Mouse (Mus musculus) kidney, embryonic 15.5 days (tissue): ENCODE results near the gene Max. TPM values are rescaled to one million over a fixed set of nuclear protein-coding genes. Genes with fewer than 3 reads are reported as not detected.
A peak's percentile ranks its signal among the peaks of the same experiment; 100 is the strongest.

Source experiments
- ATAC-seq: fragments of 200-750 bp; cut with Nextera tagmentation; replicated peaks from 2 replicates; pipeline ENCODE4 v1.8.0; 2017; ENCODE audit warnings: moderate TSS enrichment; ENCODE audit not compliant: low FRiP score
- H3K27ac ChIP-seq: fragments of 300-500 bp; sonication (generic); 2 replicates; pipeline ENCODE4 v1.5.1; 2015; ENCODE audit warnings: mild to moderate bottlenecking, inconsistent platforms
- H3K27me3 ChIP-seq: fragments of 300-500 bp; sonication (generic); 2 replicates; pipeline ENCODE4 v1.6.1; 2015; ENCODE audit warnings: inconsistent platforms
- H3K36me3 ChIP-seq: fragments of 300-500 bp; sonication (generic); 2 replicates; pipeline ENCODE4 v1.6.1; 2015; ENCODE audit warnings: inconsistent platforms
- H3K4me1 ChIP-seq: fragments of 300-500 bp; sonication (generic); 2 replicates; pipeline ENCODE4 v1.6.1; 2015; ENCODE audit warnings: inconsistent platforms
- H3K4me2 ChIP-seq: fragments of 300-500 bp; sonication (generic); 2 replicates; pipeline ENCODE4 v1.6.1; 2015; ENCODE audit warnings: moderate library complexity, mild to moderate bottlenecking, inconsistent platforms
- H3K4me3 ChIP-seq: fragments of 300-500 bp; sonication (generic); replicated peaks from 2 replicates; pipeline ENCODE4 v1.5.1; 2015; ENCODE audit warnings: mild to moderate bottlenecking, inconsistent platforms
- H3K9ac ChIP-seq: fragments of 300-500 bp; sonication (generic); 2 replicates; pipeline ENCODE4 v1.6.1; 2015; ENCODE audit warnings: mild to moderate bottlenecking, inconsistent platforms
- H3K9me3 ChIP-seq: fragments of 300-500 bp; sonication (generic); replicated peaks from 2 replicates; pipeline ENCODE4 v1.6.1; 2016; ENCODE audit warnings: inconsistent platforms
- WGBS: fragments of 180-500 bp; shearing (Covaris S2); methylation state at CpG from one replicate; pipeline ENCODE4 v1.1.7; 2015; ENCODE audit warnings: mixed read lengths; 5-methylcytosine and 5-hydroxymethylcytosine counted together
- polyA plus RNA-seq: library from polyadenylated mRNA; unstranded; fragments of >200 nt; fragmentation: Nextera tagmentation; extraction: Ambion mirVana; gene quantifications from 2 replicates; pipeline ENCODE4 v1.2.1, GENCODE M21; 2015

Max gene
- polyA plus RNA-seq, 1 experiment from 2014 or later = 16.6 TPM

DNA sequence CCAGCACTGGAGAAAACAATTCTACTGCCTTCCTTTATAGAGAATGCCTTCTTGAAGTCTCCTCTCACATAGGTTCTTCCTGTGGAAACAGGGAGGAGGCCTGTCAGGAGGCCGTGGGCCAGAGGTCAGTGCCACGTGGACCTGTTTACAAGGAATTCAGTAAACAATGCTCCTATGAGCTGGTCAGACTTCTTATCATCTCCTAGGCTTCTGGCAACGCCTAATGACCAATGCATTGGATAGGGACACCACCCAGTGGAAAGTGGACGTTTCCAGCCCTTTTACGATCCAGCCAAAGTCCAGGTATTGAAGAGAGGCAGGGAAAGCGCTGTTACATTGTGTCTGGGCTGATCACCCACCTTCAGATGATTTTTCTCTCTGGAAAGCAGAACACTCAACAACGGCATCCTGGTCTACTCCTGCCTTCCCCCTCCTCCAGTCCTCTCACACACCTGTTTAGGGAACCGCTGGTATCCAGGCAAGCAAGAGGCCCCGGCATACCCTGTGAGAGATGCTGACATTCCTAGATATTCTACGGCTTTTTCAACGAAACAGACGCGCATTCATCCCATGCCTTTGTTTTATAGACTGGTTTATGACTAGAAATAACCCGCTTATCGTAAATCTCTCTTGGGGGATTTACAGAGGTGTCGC lies 20.9 kb upstream of the Max start:
- no peak overlapping the region for H3K9ac ChIP-seq
- no peaks in the 10 kb centered on the region for H3K4me1 ChIP-seq
- H3K4me2 ChIP-seq = no peak overlapping the region
- H3K9me3 ChIP-seq = no peaks in the 10 kb centered on the region
- H3K27ac ChIP-seq = no peak overlapping the region
- no peaks in the 10 kb centered on the region for H3K27me3 ChIP-seq
- H3K36me3 ChIP-seq = no peaks in the 10 kb centered on the region
- no peak overlapping the region for H3K4me3 ChIP-seq
- no peak for ATAC-seq
- 56% methylated on average over 16 of the region's 16 CpGs for WGBS

DNA sequence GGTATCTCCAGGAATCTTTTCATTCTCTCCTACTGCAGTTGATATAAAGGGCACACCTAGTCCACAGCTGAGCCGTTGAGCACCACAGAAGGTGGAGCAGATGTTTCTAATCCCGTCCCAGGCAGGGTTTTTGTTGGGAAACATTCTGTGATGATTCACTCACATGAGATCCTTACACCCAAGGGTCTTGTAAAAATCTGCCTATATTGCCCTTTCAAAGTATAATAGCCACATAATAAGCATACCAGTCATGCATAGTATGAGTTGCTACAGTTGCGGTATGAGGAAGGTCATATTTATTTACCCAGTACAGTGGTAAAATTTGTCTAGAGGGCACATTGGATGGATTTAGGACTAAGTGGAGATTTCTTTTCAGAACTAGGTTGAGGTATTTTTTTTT lies 17.5 kb upstream of the Max start:
- no peak overlapping the region for H3K4me2 ChIP-seq
- no peak overlapping the region for H3K9ac ChIP-seq
- H3K27ac ChIP-seq = no peak overlapping the region
- no peak for ATAC-seq
- H3K9me3 ChIP-seq = no peaks in the 10 kb centered on the region
- no peaks in the 10 kb centered on the region for H3K27me3 ChIP-seq
- no peak overlapping the region for H3K4me3 ChIP-seq
- no peaks in the 10 kb centered on the region for H3K36me3 ChIP-seq
- H3K4me1 ChIP-seq = no peaks in the 10 kb centered on the region
- 81% methylated on average over 3 of the region's 3 CpGs for WGBS

DNA sequence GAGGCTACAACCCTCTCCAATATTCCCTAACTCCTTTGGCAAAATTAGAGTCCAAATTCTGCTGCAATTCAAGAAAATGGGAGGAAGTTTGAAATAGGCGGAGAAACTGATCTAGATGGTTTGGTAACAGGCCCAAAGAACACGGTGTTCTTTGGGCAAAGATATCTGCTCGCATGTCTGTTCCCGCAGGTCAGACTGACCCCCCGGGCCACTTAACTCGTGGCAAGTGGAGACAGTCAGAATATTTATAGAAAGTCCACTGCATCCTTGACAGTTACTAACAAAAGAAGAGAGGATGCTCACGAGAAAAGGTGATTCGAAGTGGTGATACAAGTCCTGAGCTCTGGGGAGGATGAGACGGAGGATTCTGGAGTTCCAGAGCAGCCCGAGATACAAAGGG lies 10.7 kb upstream of the Max start:
- Histone ChIP-seq H3K36me3 (no peaks in the 10 kb centered on the region), H3K4me2 (no peak overlapping the region), H3K9me3 (no peaks in the 10 kb centered on the region), H3K27me3 (no peaks in the 10 kb centered on the region), H3K9ac (no peak overlapping the region), H3K4me3 (no peak overlapping the region), H3K4me1 (no peaks in the 10 kb centered on the region), H3K27ac (no peak overlapping the region)
- no peak for ATAC-seq
- 82% methylated on average over 10 of the region's 10 CpGs for WGBS

DNA sequence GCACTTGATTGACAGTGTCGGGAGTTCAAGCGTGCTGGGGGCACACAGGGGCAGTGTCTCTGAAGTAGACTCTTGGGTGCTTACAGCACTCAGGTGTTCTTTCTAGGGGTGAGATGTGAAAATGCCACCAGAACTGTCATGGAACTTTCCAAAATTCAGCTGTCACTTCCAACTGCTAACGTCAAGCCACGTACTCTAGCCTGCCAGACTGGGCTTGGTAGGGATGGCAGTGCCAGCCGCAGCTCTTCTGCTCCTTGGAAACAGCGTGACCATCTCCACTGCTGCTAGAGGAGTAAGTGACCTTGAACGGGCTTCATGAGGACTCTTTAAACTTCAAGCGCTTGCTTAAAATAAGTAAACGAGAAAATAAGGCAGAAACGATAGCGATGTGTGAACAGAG lies 10.2 kb upstream of the Max start:
- 91% methylated on average over 11 of the region's 11 CpGs for WGBS
- no peak overlapping the region for H3K27ac ChIP-seq

DNA sequence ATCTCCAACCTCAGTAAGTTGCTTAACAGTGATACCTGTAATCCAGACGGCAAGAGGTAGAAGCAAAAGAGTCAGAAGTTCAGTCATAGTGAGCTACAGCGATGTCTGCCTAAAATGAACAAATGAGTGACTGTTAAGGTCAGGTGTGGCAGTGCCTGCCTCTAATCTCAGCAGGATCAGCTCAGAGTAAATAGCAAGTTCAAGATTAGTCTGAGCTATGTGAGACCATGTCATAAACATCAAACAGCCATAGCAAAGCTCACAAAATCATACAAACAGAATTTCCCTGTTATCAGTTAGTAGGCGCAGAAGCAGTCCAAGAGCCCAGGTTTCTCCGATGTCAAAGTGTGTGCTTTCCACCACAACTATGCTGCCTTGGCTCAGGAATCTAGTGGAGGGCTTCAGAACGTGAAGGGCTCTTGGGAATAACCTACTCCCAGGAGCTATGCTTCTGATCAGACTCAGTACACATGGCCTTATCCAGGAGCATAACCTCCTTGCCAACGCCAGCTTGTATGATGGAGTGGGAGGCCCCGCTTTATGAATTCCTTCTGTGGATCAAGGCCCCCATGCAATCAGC lies 9.7 kb upstream of the Max start:
- H3K27me3 ChIP-seq = no peaks in the 10 kb centered on the region
- H3K9ac ChIP-seq = no peak overlapping the region
- H3K9me3 ChIP-seq = no peaks in the 10 kb centered on the region
- WGBS = 88% methylated on average over 7 of the region's 7 CpGs
- H3K4me2 ChIP-seq = no peak overlapping the region
- no peaks in the 10 kb centered on the region for H3K4me1 ChIP-seq
- H3K27ac ChIP-seq = no peak overlapping the region
- no peak overlapping the region for H3K4me3 ChIP-seq
- ATAC-seq = no peak
- H3K36me3 ChIP-seq = no peaks in the 10 kb centered on the region

More for the DNA sequence above, 10.2 kb upstream of the Max start:
- H3K36me3 ChIP-seq = no peaks in the 10 kb centered on the region
- H3K4me2 ChIP-seq = no peak overlapping the region
- ATAC-seq = no peak
- no peaks in the 10 kb centered on the region for H3K9me3 ChIP-seq
- H3K27me3 ChIP-seq = no peaks in the 10 kb centered on the region
- H3K4me3 ChIP-seq = no peak overlapping the region
- H3K9ac ChIP-seq = no peak overlapping the region
- H3K4me1 ChIP-seq = no peaks in the 10 kb centered on the region

DNA sequence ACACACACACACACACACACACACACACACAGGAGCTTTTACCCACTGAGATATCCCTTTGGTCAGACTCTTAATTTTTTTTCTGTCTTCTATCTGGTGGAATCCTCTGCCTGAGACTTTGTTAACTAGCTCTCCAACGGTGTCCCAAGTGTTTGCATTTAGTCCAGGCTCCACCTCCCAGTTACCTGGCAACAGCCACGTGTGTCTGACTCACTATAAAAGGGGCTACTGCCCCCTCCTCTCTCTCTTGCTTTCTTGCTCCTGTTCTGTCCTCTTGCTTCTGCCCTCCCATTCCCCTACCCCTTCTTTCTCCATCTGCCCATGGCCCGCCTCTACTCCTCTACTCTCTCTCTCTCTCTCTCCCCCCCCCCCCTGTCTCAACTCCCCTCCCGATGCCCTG lies 3.9 kb upstream of the Max start:
- Histone ChIP-seq H3K4me2 (no peak overlapping the region), H3K9ac (no peak overlapping the region)
- 13% methylated on average over 4 of the region's 4 CpGs for WGBS

DNA sequence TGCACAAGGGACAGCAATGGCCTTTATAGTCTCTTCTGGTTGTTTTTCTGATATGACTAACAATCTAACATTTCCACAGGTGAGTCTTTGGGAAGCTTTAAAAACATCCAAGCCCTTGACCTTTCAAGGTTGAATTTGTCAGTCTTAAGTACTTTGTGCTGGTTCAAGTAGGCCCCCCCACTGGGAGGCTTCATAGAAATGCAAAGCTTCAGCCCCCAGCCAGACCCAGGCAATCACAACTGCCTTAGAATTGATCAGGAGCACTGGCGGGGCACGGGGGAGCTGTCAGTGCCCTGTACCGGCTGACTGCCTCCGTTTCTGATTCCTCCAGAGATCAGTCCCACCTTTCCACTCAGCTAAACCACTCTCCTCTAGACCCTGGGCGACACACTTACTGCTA lies 3.1 kb upstream of the Max start:
- H3K27ac ChIP-seq = no peak overlapping the region
- H3K4me2 ChIP-seq = no peak overlapping the region
- H3K36me3 ChIP-seq = peaks cover 3% of the 10 kb centered on the region; the same call in 1 of the 2 replicates
- no peak overlapping the region for H3K9ac ChIP-seq
- WGBS = 23% methylated on average over 5 of the region's 5 CpGs
- H3K4me3 ChIP-seq = no peak overlapping the region
- no peak for ATAC-seq
- no peaks in the 10 kb centered on the region for H3K9me3 ChIP-seq
- no peaks in the 10 kb centered on the region for H3K27me3 ChIP-seq
- H3K4me1 ChIP-seq = peaks cover 10% of the 10 kb centered on the region

More for the DNA sequence above, 3.9 kb upstream of the Max start:
- H3K27ac ChIP-seq = no peak overlapping the region
- peaks cover 5% of the 10 kb centered on the region for H3K4me1 ChIP-seq
- no peaks in the 10 kb centered on the region for H3K27me3 ChIP-seq
- no peak overlapping the region for H3K4me3 ChIP-seq
- no peak for ATAC-seq
- H3K9me3 ChIP-seq = no peaks in the 10 kb centered on the region
- no peaks in the 10 kb centered on the region for H3K36me3 ChIP-seq

DNA sequence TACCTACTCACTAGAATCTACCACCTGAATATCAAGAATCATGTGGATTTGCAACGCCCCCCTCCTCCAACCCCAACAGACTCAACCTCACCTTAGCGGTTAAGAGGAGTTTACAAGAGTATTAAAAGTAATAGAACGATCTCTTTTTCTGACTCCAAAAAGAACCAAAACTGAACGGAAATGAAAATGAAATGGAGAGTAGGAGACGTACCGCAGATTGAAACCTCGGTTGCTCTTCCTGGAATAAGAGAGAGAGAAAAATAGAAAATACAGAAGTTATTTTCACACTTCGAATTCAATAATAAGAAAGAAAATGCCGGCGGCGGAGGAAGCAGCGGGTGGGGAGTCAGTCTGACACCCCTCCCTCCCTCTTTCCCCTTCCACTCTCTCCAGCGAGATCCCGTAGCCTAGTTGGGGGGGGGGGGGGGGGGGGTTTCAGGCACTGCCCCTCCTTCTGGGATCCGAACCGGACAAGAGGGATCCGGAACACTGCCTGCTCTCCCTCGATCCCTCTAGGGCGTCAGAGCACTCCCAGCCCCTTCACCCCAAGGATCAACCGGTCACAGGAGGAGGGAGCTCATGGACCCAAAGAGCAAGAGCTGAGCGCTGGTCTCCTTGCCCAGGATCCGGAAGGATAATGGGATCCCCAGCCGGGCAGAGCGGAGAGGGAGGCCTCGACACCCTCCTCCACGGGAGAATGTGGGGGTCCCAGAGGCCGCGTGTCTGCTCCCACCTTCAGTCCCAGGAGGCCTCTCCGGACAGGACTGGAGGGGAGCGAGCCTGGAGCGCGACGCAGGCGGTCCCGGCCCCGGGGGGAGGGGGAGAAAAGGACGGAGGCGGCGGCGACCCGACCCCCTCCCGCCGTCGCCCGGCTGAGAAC lies 709 bp downstream of the Max start:
- peak overlapping the region; percentile 75 for H3K27ac ChIP-seq
- peak overlapping the region; percentile 94 for H3K4me2 ChIP-seq
- peak; percentile 34 for ATAC-seq
- peaks cover 37% of the 10 kb centered on the region for H3K36me3 ChIP-seq
- peak overlapping the region; percentile 96 for H3K4me3 ChIP-seq
- peaks cover 13% of the 10 kb centered on the region for H3K4me1 ChIP-seq
- peak overlapping the region; percentile 84 for H3K9ac ChIP-seq
- 5% methylated on average over 42 of the region's 45 CpGs for WGBS
- H3K9me3 ChIP-seq = no peaks in the 10 kb centered on the region
- H3K27me3 ChIP-seq = no peaks in the 10 kb centered on the region

DNA sequence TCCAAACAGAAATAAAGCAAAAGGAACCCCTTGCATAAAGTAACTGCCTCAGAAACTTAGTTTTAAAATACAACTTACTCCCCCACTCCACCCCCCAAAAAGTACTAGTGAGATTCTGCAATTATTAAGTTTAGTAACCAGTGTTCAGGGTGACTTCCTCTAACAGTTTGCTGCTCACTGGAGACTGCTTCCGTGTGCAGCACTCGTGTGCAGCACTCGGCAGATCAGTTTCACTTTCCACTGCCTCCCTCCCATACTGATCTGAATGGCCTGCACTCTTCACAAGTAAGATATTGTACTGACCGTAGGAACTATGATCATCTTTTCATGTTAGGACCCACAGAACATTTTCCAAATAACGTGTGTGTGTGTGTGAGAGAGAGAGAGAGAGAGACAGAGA lies 4.3 kb downstream of the Max start:
- no peaks in the 10 kb centered on the region for H3K27me3 ChIP-seq
- WGBS = 66% methylated on average over 5 of the region's 5 CpGs
- H3K4me2 ChIP-seq = no peak overlapping the region
- H3K4me1 ChIP-seq = peaks cover 29% of the 10 kb centered on the region
- H3K9me3 ChIP-seq = no peaks in the 10 kb centered on the region
- no peak overlapping the region for H3K4me3 ChIP-seq
- no peak overlapping the region for H3K9ac ChIP-seq
- ATAC-seq = no peak
- H3K27ac ChIP-seq = no peak overlapping the region
- H3K36me3 ChIP-seq = peaks cover 65% of the 10 kb centered on the region

DNA sequence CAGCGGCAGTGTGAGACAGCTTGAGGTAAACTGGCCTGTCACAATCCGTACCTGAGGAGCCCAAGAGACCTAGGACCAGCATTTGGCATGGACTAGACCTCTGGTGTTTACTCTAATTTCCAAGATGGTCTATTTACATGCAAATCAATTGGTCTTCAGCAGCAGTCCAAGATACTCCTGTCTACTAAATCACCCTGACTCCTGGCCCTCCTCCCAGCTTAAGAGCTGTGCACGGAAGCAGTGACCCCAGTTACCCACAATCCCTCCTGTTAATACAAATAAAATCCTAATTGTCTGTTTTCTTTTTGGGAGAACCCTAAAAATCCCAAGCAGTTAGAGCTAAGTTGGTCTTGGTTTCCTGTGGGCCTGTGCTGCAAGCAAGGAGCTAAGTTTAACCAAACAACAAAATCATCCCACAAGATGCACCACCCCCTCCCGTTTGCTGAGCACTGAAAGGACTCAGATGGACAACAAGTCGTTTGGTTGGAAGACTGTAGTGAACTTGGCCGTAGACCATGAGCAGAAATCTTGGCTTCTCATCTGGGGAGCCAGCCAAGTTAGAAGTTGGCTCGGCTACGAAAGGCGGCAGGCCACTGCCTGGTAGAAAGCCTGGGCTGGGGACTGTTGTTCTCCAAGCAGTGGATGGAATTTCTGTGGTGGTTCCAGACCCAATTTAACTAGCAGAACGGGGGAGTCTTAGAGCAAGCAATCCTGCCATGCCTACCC lies 7.1 kb downstream of the Max start:
- 50% methylated on average over 10 of the region's 10 CpGs for WGBS
- Histone ChIP-seq H3K4me3 (no peak overlapping the region), H3K4me1 (peaks cover 22% of the 10 kb centered on the region), H3K36me3 (peaks cover 88% of the 10 kb centered on the region), H3K27me3 (no peaks in the 10 kb centered on the region), H3K4me2 (0 out of 2 replicates have a peak overlapping the region, but pooled peaks have one; percentile 7), H3K9me3 (no peaks in the 10 kb centered on the region), H3K27ac (peak overlapping the region; percentile 82), H3K9ac (no peak overlapping the region)
- peak; percentile 66 for ATAC-seq

DNA sequence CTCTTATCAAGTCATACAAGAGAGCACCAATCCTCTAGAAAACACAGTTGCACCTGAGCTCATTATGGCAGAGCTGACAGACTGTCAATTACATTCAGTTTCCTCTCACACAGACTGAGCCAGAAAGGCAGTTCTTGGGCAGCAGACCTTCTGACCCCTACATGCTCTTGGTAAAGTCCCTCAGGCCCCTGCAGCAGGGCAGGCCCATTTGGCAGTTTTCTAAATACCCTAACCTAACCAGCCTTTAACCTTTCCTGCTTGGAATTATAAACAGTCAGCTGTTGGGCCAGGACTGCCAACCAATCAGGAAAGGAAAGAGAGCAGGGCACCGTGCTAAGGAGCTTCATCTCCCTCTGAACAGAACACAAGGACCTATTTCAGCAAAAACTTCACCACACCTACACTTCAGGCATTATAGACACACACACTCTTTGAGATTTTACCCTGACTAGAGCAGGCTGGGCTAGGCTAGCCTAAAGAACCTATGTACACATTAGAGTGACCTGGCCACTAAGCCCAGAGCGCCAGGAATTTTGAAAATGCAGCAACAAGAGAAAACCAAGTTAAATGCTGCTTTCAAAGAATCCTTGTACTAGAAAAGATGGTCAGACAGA lies 8.1 kb downstream of the Max start:
- peaks cover 19% of the 10 kb centered on the region for H3K4me1 ChIP-seq
- no peak overlapping the region for H3K4me3 ChIP-seq
- H3K36me3 ChIP-seq = peaks cover 88% of the 10 kb centered on the region
- 87% methylated on average over 2 of the region's 2 CpGs for WGBS
- no peak for ATAC-seq
- 0 out of 2 replicates have a peak overlapping the region, but pooled peaks have one; percentile 82 for H3K27ac ChIP-seq
- no peak overlapping the region for H3K4me2 ChIP-seq
- no peaks in the 10 kb centered on the region for H3K27me3 ChIP-seq
- H3K9me3 ChIP-seq = no peaks in the 10 kb centered on the region
- H3K9ac ChIP-seq = no peak overlapping the region
